Mouse (Mus musculus) MEL (cell line): ENCODE data around the gene 4930544G11Rik. TPM values are rescaled to one million over a fixed set of nuclear protein-coding genes. Genes with fewer than 3 reads are reported as not detected.

Experiments used
- DNase-seq: peaks from one replicate; pipeline ENCODE4 v3.0.0; 2011; ENCODE audit warnings: low read depth, low spot score
- H3K27ac ChIP-seq: 2 replicates; pipeline ENCODE4 v1.5.1; 2012; ENCODE audit warnings: low read depth, mild to moderate bottlenecking, control low read depth, low read length, moderate library complexity; ENCODE audit not compliant: control insufficient read depth
- H3K27me3 ChIP-seq, 2 experiments: fragments of 150-350 bp in 1 of 2; sonication (generic) in 1 of 2; 2 replicates each; pipeline ENCODE4 v1.6.1; 2012; ENCODE audit warnings: low read length in 2 of 2, mild to moderate bottlenecking in 2 of 2, improper control_type of control experiment in 1 of 2, moderate library complexity in 1 of 2; ENCODE audit not compliant: insufficient read depth in 2 of 2, control insufficient read depth in 1 of 2
- H3K36me3 ChIP-seq, 2 experiments: 2 replicates each; pipeline ENCODE4 v1.6.1; 2012 to 2014; ENCODE audit warnings: low read length in 2 of 2, improper control_type of control experiment in 1 of 2, inconsistent platforms in 1 of 2, mild to moderate bottlenecking in 1 of 2; ENCODE audit not compliant: insufficient read depth in 2 of 2, control insufficient read depth in 1 of 2
- H3K4me1 ChIP-seq, 2 experiments: fragments of 150-350 bp in 1 of 2; sonication (generic) in 1 of 2; 2 replicates each; pipeline ENCODE4 v1.6.1; 2012; ENCODE audit warnings: low read length in 2 of 2, improper control_type of control experiment in 1 of 2, mild to moderate bottlenecking in 1 of 2; ENCODE audit not compliant: insufficient read depth in 2 of 2, control insufficient read depth in 1 of 2
- H3K4me3 ChIP-seq, 2 experiments: fragments of 150-350 bp in 1 of 2; sonication (generic) in 1 of 2; 2 replicates each; pipeline ENCODE4 v1.5.1; 2012; ENCODE audit warnings: low read depth in 2 of 2, low read length in 2 of 2, mild to moderate bottlenecking in 2 of 2, moderate library complexity in 2 of 2, control low read depth in 1 of 2, improper control_type of control experiment in 1 of 2; ENCODE audit not compliant: control insufficient read depth in 1 of 2, insufficient read depth in 1 of 2
- H3K79me2 ChIP-seq: 2 replicates; pipeline ENCODE4 v1.6.1; 2012; ENCODE audit warnings: mild to moderate bottlenecking, low read length, moderate library complexity; ENCODE audit not compliant: control insufficient read depth, poor library complexity, insufficient read depth
- H3K9ac ChIP-seq: 2 replicates; pipeline ENCODE4 v1.6.1; 2012; ENCODE audit warnings: low read depth, mild to moderate bottlenecking, control low read depth, low read length, moderate library complexity; ENCODE audit not compliant: control insufficient read depth, poor library complexity, severe bottlenecking
- H3K9me3 ChIP-seq: fragments of 150-350 bp; sonication (generic); replicated peaks from 2 replicates; pipeline ENCODE4 v1.6.1; 2012; ENCODE audit warnings: mild to moderate bottlenecking, low read length, improper control_type of control experiment, moderate library complexity; ENCODE audit not compliant: insufficient read depth
- BHLHE40 ChIP-seq: IDR thresholded peaks from 2 replicates; pipeline ENCODE4 v1.6.1; 2012; ENCODE audit warnings: low read depth, mild to moderate bottlenecking, inconsistent platforms, low read length, improper control_type of control experiment, borderline replicate concordance
- CHD1 ChIP-seq: IDR thresholded peaks from 2 replicates; pipeline ENCODE4 v1.6.1; 2012; ENCODE audit warnings: low read depth, mild to moderate bottlenecking, inconsistent platforms, low read length, improper control_type of control experiment
- CHD2 ChIP-seq: IDR thresholded peaks from 2 replicates; pipeline ENCODE4 v1.6.1; 2011; ENCODE audit warnings: low read length, improper control_type of control experiment
- CTCF ChIP-seq, 3 experiments: IDR thresholded peaks in 2 of 3; conservative IDR thresholded peaks in 1 of 3; 2 replicates each; pipeline ENCODE4 v1.5.1; 2011 to 2012; ENCODE audit warnings: low read length in 3 of 3, low read depth in 2 of 3, mild to moderate bottlenecking in 2 of 3, improper control_type of control experiment in 1 of 3, inconsistent platforms in 1 of 3, mixed read lengths in 1 of 3, moderate library complexity in 1 of 3; ENCODE audit not compliant: control insufficient read depth in 1 of 3, insufficient read depth in 1 of 3, poor library complexity in 1 of 3, severe bottlenecking in 1 of 3
- E2F4 ChIP-seq: IDR thresholded peaks from 2 replicates; pipeline ENCODE4 v1.6.1; 2011; ENCODE audit warnings: low read depth, low read length, improper control_type of control experiment, borderline replicate concordance
- EP300 ChIP-seq, 2 experiments: IDR thresholded peaks; 2 replicates each; pipeline ENCODE4 v1.6.1; 2011; ENCODE audit warnings: improper control_type of control experiment in 2 of 2, low read length in 2 of 2, low read depth in 1 of 2, mild to moderate bottlenecking in 1 of 2
- ETS1 ChIP-seq: IDR thresholded peaks from 2 replicates; pipeline ENCODE4 v1.6.1; 2012; ENCODE audit warnings: low read depth, mild to moderate bottlenecking, inconsistent platforms, low read length, improper control_type of control experiment, moderate library complexity
- GABPA ChIP-seq: IDR thresholded peaks from 2 replicates; pipeline ENCODE4 v1.6.1; 2012; ENCODE audit warnings: low read depth, mild to moderate bottlenecking, inconsistent platforms, low read length, improper control_type of control experiment, moderate library complexity
- HCFC1 ChIP-seq: IDR thresholded peaks from 2 replicates; pipeline ENCODE4 v1.6.1; 2012; ENCODE audit warnings: low read depth, mild to moderate bottlenecking, inconsistent platforms, low read length, improper control_type of control experiment, moderate library complexity
- KAT2A ChIP-seq: conservative IDR thresholded peaks from 2 replicates; pipeline ENCODE4 v1.6.1; 2012; ENCODE audit warnings: low read depth, low read length, improper control_type of control experiment, inconsistent platforms
- MAFK ChIP-seq: IDR thresholded peaks from 2 replicates; pipeline ENCODE4 v1.6.1; 2011; ENCODE audit warnings: low read depth, mild to moderate bottlenecking, low read length, improper control_type of control experiment, borderline replicate concordance
- MAX ChIP-seq: IDR thresholded peaks from 2 replicates; pipeline ENCODE4 v1.6.1; 2011; ENCODE audit warnings: low read length, improper control_type of control experiment
- MAZ ChIP-seq: IDR thresholded peaks from 2 replicates; pipeline ENCODE4 v1.6.1; 2012; ENCODE audit warnings: low read depth, mild to moderate bottlenecking, inconsistent platforms, low read length, improper control_type of control experiment
- MXI1 ChIP-seq: IDR thresholded peaks from 2 replicates; pipeline ENCODE4 v1.6.1; 2011; ENCODE audit warnings: mild to moderate bottlenecking, low read depth, low read length, improper control_type of control experiment
- MYB ChIP-seq: IDR thresholded peaks from 2 replicates; pipeline ENCODE4 v1.6.1; 2011; ENCODE audit warnings: mild to moderate bottlenecking, low read depth, low read length, improper control_type of control experiment
- NRF1 ChIP-seq: IDR thresholded peaks from 2 replicates; pipeline ENCODE4 v1.6.1; 2014; ENCODE audit warnings: low read depth, mild to moderate bottlenecking, inconsistent platforms, low read length, improper control_type of control experiment, moderate library complexity; ENCODE audit not compliant: poor library complexity, insufficient read depth, severe bottlenecking
- POLR2AphosphoS2 ChIP-seq: IDR thresholded peaks from 2 replicates; pipeline ENCODE4 v1.6.1; 2011; ENCODE audit warnings: low read length, improper control_type of control experiment
- RAD21 ChIP-seq: IDR thresholded peaks from 2 replicates; pipeline ENCODE4 v1.6.1; 2011; ENCODE audit warnings: mild to moderate bottlenecking, low read depth, low read length, improper control_type of control experiment
- RCOR1 ChIP-seq: IDR thresholded peaks from 2 replicates; pipeline ENCODE4 v1.6.1; 2012; ENCODE audit warnings: low read depth, mild to moderate bottlenecking, inconsistent platforms, low read length, improper control_type of control experiment
- SMC3 ChIP-seq: IDR thresholded peaks from 2 replicates; pipeline ENCODE4 v1.6.1; 2011; ENCODE audit warnings: low read depth, low read length, improper control_type of control experiment
- USF1 ChIP-seq: IDR thresholded peaks from 2 replicates; pipeline ENCODE4 v1.6.1; 2014; ENCODE audit warnings: low read depth, mild to moderate bottlenecking, inconsistent platforms, low read length, improper control_type of control experiment, moderate library complexity
- USF2 ChIP-seq, 2 experiments: IDR thresholded peaks; 2 replicates each; pipeline ENCODE4 v1.6.1; 2011 to 2012; ENCODE audit warnings: improper control_type of control experiment in 2 of 2, low read length in 2 of 2, borderline replicate concordance in 1 of 2, inconsistent platforms in 1 of 2, low read depth in 1 of 2, mild to moderate bottlenecking in 1 of 2; ENCODE audit not compliant: insufficient read depth in 1 of 2
- ZMIZ1 ChIP-seq: IDR thresholded peaks from 2 replicates; pipeline ENCODE4 v1.6.1; 2012; ENCODE audit warnings: low read depth, mild to moderate bottlenecking, inconsistent platforms, low read length, improper control_type of control experiment, moderate library complexity
- polyA plus RNA-seq, 2 experiments: library from polyadenylated mRNA; stranded (reverse) in 1 of 2; unstranded in 1 of 2; fragments of >175 nt in 1 of 2; fragments of >200 nt in 1 of 2; gene quantifications; 2 replicates each; pipeline versions ENCODE4 v1.2.1 to v1.2.4; 2012; ENCODE audit warnings: low replicate concordance in 2 of 2, low read depth in 1 of 2; ENCODE audit not compliant: insufficient read length in 2 of 2, insufficient read depth in 1 of 2, missing spikeins in 1 of 2
- total RNA-seq: library from RNA; depleted of rRNA; stranded (reverse); fragments of 300-350 nt; gene quantifications from 2 replicates; pipeline ENCODE4 v1.2.3, GENCODE M21; 2012; rRNA removed

4930544G11Rik gene
- not detected in 2 replicates for total RNA-seq
- not detected for polyA plus RNA-seq

- Histone ChIP-seq H3K4me1 (no peaks in the 10 kb centered on the region), H3K9me3 (no peaks in the 10 kb centered on the region), H3K79me2 (no peaks in the 10 kb centered on the region), H3K9ac (no peak within 1 kb of the TSS), H3K36me3 (no peaks in the 10 kb centered on the region), H3K27me3 (no peaks in the 10 kb centered on the region), H3K4me3 (no peak within 1 kb of the TSS), H3K27ac (no peak within 1 kb of the TSS)
- no peak for DNase-seq
- TF ChIP-seq POLR2AphosphoS2 (no peak), KAT2A (no peak), CTCF (IDR thresholded peaks at IDR 0.05 in 2 of 3, conservative IDR thresholded peaks at IDR 0.05 in 1 of 3; ENCODE audit: control insufficient read depth in 1 of 3, insufficient read depth in 1 of 3, low read depth in 2 of 3, low read length in 3 of 3, poor library complexity in 1 of 3, severe bottlenecking in 1 of 3) (no peak), CHD2 (no peak), MAZ (no peak), ETS1 (no peak), BHLHE40 (no peak), RCOR1 (no peak)
Observed at GRCm38 (mm10) chr6:65952309-65952708, at the start of gene 4930544G11Rik. 4930544G11Rik (plus strand) TSS chr6:65952609.

GRCm38 (mm10) chr6:65906657-65907182, 45.7 kb upstream of the 4930544G11Rik start:
- Histone ChIP-seq H3K79me2 (no peaks in the 10 kb centered on the region), H3K4me1 (no peaks in the 10 kb centered on the region), H3K27me3 (no peaks in the 10 kb centered on the region; a peak in 2 of 4 replicates), H3K4me3 (no peak overlapping the region), H3K9ac (no peak overlapping the region), H3K36me3 (no peaks in the 10 kb centered on the region), H3K27ac (no peak overlapping the region), H3K9me3 (no peaks in the 10 kb centered on the region)
- DNase-seq: no peak
- TF ChIP-seq KAT2A: no peak
- no peak for TF ChIP-seq HCFC1
- no peak for TF ChIP-seq MAX
- no peak for TF ChIP-seq MYB
- no peak for TF ChIP-seq CHD1
- no peak for TF ChIP-seq E2F4
- TF ChIP-seq NRF1: no peak
- no peak for TF ChIP-seq MAFK
- TF ChIP-seq USF2 (IDR thresholded peaks at IDR 0.05; ENCODE audit: borderline replicate concordance in 1 of 2, insufficient read depth in 1 of 2, low read depth in 1 of 2, low read length in 2 of 2): no peak
- no peak for TF ChIP-seq SMC3
- TF ChIP-seq MXI1: no peak
- no peak for TF ChIP-seq RCOR1
- TF ChIP-seq EP300 (IDR thresholded peaks at IDR 0.05; ENCODE audit: low read depth in 1 of 2, low read length in 2 of 2): no peak
- no peak for TF ChIP-seq RAD21
- no peak for TF ChIP-seq USF1
- TF ChIP-seq ZMIZ1: no peak
- no peak for TF ChIP-seq CTCF (IDR thresholded peaks at IDR 0.05 in 2 of 3, conservative IDR thresholded peaks at IDR 0.05 in 1 of 3; ENCODE audit: control insufficient read depth in 1 of 3, insufficient read depth in 1 of 3, low read depth in 2 of 3, low read length in 3 of 3, poor library complexity in 1 of 3, severe bottlenecking in 1 of 3)
- TF ChIP-seq GABPA: no peak
- TF ChIP-seq POLR2AphosphoS2: no peak
